Mouse (Mus musculus): ENCODE data around the gene Prlh.

Gene Prlh

GRCm38 (mm10) chr1:91001101-91001500, 48.2 kb downstream of the Prlh start:
- no peak for DNase-seq (ENCODE audit: low read depth, low spot score)

GRCm38 (mm10) chr1:91001871-91002539, 49.1 kb downstream of the Prlh start:
- no peak for DNase-seq (ENCODE audit: low read depth, low spot score)

DNA sequence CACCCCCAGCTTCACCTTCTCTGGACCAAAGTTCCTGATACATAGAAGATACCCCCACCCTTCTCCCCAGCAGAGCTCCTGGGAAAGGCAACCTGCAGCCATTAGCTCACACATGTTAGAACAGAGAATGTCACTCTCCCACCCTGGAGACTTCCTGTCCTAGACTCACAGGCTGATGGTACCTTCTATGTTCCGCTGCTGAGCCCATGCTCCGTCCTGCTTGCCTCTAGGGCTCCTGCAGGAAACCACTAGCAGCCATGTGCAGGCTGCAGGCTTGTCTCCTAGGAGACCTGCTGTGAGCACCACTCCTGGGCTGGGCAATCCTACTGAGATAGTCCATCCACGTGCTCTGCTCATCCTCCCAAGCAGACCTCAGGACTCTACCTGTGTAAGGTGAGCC, 49.7 kb downstream of the Prlh start:
- no peak for DNase-seq (ENCODE audit: low read depth, low spot score)
